Mouse (Mus musculus) kidney, adult 18-20 months (tissue): Measurements from ENCODE around the gene Atp1b1.

Source experiments
- DNase-seq: peaks from one replicate; pipeline ENCODE4 v3.0.0; 2021

Gene Atp1b1

DNA sequence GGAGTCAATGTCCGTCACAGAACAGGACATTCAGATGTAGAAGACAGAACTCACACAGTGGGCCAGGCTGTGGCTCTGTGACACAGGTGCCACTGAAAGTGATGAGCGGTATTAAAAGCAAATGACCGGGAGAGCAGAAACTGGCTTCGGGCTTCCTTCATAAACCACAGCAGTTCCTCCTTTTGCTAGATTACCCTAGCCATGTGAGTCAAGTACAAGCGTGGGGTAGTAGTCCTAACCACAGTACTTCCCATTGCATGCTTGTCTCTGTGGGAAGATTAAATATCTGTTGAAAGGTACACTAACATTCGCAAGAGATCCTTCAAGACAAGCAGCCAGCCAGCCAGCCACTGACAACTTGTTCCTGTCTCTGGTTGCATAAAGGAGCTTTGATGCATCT lies 17.9 kb downstream of the Atp1b1 start:
- no peak for DNase-seq

DNA sequence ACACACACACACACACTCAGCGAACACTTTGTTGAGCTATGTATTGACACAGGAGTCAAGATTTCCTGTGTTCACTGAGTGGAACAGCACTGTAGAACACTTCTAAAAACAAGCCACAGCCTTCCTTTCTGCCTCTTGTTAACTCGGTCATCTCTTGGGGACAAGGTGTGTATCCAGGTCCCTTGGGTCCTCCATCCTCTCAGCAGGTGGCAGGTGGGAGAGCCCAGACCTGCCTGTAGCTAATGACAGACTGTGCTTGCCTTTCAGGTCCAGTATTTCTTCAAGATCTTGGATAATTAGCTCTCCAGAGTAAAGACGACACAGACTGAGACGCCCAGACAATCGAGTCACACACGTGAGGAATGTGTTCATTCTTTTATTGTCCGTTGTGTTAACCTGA lies 21.4 kb downstream of the Atp1b1 start:
- no peak for DNase-seq

DNA sequence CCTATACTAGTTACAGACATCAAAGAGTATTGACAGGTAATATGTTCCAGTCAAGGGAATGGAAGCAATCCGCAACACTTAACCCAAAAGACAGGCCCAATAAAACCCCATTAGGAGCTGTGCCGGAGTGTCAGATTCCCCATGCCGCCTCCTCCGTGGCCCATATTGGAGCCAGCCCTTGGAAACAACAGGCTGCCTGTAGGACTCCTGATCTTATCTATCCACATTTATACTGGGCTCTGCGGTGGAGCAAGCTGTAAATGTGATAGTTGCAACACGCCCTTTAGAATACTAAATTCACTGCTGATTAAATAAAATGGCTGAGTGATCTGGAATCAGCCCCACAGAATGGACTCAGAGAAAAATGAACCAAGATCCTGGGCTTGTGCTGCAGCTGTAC lies 24.1 kb downstream of the Atp1b1 start:
- no peak for DNase-seq

DNA sequence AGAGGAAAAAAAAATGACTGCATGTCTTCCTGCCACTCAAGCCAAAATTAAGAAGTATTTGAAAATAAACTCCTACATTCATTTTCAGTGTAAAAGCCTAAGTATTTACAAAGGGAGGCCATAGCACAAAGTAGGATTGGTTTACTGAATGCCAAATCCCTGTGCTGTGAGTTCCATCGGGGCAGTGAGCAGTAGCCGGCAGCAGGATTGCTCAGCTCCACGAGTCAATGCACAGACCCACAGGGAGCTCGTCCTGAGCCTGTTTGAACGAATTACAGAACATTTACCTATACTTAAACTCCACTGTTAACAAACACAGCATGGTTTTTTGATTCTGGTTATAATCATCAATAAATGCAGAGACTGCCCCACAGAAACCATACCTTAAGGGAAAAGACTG lies 25.5 kb downstream of the Atp1b1 start:
- no peak for DNase-seq

DNA sequence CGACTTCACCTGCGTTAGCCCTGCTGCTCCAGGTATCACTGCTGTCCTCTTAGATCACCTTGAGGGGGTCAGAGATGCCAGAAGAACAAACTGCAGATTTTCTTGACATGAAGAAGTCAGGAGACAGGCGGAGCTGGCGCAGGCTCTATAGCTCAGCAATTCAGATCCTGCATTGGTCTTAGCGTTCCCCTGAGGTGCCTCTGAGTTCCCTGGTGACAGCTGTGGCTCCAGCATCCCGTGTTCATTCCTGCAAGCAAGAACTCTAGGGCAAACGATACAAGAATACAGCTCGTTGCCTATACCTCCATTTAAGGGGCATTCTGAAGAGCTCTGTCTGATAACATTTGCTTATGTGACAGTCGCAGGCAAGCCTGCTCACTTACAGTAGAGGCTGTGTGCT lies 29.5 kb downstream of the Atp1b1 start:
- DNase-seq: no peak

DNA sequence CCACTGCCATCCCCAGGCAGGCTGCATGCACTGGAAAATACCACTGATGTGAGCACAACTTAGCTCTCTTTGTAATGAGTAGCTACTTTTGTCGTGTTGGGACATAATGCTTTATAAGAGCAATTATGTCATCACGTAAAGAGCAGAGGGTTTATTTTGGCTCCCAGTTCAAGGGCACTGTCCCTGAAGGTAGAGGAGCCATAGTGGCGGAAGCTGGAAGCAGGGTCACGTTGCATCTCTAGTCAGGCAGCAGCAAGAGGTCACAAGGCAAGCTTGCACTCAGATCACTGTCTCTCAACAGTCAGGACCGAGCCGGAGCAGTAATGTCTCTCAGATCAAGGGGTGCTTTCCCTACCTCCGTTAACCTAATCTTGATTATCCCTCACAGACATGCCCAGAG lies 30.4 kb downstream of the Atp1b1 start:
- no peak for DNase-seq

GRCm38 (mm10) chr1:164426227-164426626 lies 31.9 kb downstream of the Atp1b1 start:
- no peak for DNase-seq

DNA sequence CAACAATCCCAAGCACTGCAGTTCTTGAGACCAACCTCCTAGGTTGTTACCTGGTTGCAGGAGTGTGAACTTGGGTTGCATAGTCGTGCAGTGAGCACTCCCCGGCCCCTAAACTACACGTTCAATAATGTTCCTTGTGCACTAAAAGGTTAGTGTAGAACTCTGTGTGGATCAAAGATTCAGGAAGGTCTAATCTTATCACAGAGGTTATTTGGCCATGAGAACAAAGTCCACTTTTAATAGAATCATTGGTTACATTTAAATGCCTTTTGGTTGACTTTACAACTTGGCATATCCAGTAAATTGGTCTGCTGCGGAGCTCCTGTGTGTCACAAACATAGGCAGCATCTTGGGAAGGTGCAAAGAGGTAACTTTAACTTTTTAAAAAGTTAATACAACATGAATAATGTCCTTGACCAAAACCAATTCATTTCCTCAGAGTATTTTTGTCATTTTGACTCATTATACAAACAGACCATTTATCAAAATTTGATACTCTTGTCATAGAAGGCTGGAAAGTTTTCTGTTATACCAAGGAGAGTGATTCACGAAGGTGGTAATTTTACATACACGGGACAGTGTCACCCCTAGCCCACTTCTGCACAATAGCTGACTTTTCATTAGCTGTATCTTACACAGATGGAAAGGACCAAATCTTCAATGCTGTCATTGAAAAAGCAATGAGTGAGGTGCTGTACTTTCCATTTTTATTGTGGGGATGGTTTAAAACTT lies 37.4 kb downstream of the Atp1b1 start:
- no peak for DNase-seq

GRCm38 (mm10) chr1:164419401-164419800 lies 38.8 kb downstream of the Atp1b1 start:
- no peak for DNase-seq

DNA sequence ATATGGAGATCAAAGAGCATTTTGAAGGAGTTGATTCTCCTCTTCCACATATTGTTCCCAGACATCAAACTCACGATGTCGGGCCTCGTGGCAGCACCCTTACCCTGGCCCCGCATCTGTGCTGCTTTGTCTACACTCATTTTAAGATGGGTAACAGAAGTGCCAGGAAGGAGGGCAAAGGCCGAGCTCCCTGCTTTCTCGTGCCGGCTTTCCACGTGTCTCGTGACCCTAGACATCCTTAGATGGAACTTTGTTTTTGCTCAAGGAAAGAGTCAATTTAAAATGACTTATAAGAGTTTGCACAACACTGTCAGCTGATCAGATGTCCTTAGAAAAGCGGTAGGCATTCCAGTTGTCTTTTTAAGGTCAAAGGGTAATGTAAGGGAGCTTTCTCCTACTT lies 39.8 kb downstream of the Atp1b1 start:
- DNase-seq: peak; percentile 73

DNA sequence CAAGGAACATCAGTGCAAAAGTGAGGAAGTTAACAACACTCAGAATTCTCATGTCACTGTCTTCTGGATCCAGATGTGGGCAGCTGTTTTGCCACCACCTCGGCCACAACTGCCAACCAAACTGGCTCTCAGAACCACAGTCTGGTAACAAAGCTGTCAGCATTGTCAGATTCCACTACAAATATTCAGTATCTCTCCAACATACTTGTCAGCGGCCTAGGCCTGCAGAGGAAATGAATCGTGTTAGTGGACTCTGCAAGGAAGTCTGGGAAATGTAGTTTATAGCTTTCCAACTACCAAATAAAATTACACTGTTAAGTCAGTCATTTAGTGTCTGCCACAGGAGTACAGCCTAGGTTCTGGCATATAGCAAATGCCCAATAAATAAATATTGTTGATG lies 40.6 kb downstream of the Atp1b1 start:
- no peak for DNase-seq

DNA sequence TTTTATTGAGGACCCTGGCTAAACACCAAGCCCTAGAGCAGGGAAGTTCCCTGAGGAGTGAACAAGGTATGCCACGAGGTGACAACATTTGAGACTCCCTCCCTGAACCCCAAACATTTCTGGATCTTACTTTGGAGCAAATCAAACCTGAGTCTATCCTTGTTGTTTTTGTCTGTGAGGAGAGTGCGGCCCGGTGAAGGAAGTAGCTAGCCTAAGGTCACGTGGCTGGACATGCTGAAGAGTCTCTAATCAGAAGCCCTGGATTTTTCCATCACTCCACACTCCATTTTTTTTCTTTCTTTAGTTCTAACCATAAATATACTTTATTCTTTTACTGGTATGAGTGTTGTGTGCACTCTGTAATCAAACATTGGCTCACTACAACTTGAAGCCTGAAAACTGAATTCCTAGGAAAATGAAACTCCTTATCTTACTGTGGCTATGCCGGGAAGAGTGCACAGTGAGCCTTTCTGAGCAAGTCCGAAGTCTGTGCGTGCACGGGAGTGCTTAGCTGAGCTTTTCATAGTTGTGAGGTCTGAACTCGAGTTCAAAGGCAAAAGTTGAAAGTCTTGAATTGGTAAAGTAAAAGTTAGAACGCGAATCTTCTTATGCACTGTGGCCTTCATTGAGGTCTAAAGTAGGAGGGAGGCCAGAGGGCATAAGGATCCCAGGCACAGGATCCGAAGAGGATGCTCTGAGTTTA lies 41.3 kb downstream of the Atp1b1 start:
- DNase-seq: peak; percentile 55

- peak; percentile 75 for DNase-seq
These were observed 42.8 kb downstream of the Atp1b1 start for GRCm38 (mm10) chr1:164415347-164415751.

- DNase-seq: no peak
These were observed 44.5 kb downstream of the Atp1b1 start for GRCm38 (mm10) chr1:164413608-164414007.

- DNase-seq: no peak
These were observed 45.2 kb downstream of the Atp1b1 start for GRCm38 (mm10) chr1:164412906-164413305.

DNA sequence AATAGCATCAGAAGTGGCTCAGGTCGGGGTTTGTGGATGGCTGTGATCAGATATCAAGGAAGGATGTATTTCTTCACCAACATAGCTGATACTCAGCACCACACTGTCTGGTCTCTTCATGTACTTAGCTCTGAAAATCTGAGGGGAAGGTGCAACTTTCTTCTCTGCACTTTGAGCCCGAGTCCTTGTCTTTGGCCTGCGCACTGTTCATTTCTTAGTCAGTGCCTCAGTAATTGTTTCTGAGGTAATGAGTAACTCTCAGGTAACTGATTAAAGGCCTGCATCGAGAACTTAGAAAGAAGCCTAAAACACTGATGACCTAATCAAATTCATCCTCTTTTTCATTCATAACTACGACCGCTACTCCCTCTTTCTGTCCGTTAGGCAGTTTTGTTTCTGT lies 46.8 kb downstream of the Atp1b1 start:
- peak; percentile 69 for DNase-seq

- DNase-seq: no peak
These were observed 49.5 kb downstream of the Atp1b1 start for GRCm38 (mm10) chr1:164408655-164409054.

DNA sequence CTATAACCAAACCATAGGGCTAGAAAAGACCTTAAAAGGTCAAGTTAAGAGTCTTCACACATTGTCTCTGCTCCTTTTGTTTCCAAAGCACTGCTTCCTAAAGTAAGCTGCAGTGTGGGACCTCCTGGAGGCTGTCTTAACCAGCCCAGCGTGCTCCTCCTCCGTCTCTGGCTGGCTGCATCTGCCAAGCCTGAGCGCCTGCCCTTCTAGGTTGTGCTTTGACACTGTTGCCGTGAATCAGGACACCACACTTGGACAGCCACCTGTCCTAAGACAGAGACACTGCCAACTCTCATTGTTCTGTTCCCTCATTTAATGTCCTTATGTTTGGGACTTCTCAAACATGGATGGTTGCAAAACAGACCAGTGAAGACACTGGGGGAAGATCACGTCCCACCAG lies 51.6 kb downstream of the Atp1b1 start:
- no peak for DNase-seq

GRCm38 (mm10) chr1:164405385-164405802 lies 52.8 kb downstream of the Atp1b1 start:
- DNase-seq: no peak

DNA sequence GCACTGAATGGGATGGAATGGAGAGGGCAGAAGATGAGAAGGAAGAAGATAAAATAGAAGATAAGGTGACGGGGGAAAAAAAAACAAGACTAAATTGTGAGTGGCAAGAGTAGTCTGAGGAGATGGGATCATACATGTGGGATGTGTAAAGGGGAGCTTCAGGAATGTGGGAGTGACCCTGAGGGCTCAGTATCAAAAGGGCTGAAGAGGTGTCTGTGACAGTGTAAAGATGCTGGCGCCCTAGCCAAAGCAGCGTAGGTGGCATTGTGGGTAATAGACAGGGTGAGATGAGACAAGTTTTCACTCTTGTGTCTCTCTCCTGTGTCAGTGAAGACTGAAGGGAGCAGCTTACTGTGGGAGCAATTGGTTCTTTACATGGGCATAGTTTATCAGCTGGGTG lies 58.6 kb downstream of the Atp1b1 start:
- no peak for DNase-seq

DNA sequence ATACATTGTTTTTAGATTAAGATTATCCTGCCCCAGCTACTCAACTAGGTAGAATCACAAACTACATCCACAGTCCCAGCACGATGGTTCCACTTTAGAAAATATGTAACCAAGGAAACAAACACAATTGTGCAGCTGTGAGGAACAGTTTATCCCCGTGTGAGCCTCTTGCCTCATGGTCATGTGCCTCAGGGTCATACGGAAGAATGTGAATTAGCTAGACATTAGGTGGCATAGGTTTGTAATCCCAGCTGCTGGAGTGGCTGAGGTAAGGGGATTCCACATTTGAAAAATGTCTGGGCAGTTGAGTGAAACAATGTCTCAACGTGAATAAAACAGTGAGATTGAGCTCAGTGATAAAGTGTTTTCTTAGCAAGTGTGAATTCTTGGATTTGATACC lies 60.5 kb downstream of the Atp1b1 start:
- DNase-seq: no peak

GRCm38 (mm10) chr1:164395131-164395780 lies 62.9 kb downstream of the Atp1b1 start:
- no peak for DNase-seq

- DNase-seq: no peak
These were observed 66.0 kb downstream of the Atp1b1 start for GRCm38 (mm10) chr1:164392176-164392575.

GRCm38 (mm10) chr1:164389743-164390142 lies 68.4 kb downstream of the Atp1b1 start:
- DNase-seq: no peak
